In the genomic region with DNA sequence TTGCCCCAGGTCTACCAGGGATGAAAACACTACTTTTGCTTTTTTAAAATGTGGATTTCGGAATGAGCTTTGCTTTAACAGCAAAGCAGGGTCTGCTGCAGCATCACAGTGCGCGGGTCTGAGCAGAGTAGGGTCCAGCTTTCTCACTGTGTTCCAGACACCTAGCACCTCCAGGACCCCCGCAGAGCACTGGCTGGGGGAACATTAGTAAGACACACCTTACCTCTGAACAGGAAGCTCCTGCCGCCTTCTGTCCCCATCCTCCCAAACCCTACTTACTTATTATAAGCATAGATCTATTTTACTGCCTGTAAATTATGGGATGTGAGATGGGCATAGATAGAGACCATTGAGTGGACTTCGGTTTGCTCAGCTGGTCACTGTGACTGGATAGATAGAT, we compare ENCODE assay signal across 26 mouse cellular contexts.
"Had no signal": no experiment of that assay in that cellular context is flagged by ENCODE, and none has a peak within 500 bp of the region (broad histone marks: within the 10 kb centered on the region; RNA-seq: fewer than 3 reads in every experiment).

No protein-coding gene starts in this region.

- H3K27me3 ChIP-seq: embryonic facial prominence, embryonic 12.5 days; forebrain, embryonic 12.5 days; forebrain, embryonic 13.5 days; forebrain, embryonic 15.5 days had no signal

- H3K4me3 ChIP-seq: embryonic facial prominence, embryonic 10.5 days; embryonic facial prominence, embryonic 12.5 days; embryonic facial prominence, embryonic 13.5 days; embryonic facial prominence, embryonic 15.5 days; erythroblast, embryonic 14.5 days; forebrain, embryonic 10.5 days; forebrain, embryonic 12.5 days; forebrain, embryonic 13.5 days; forebrain, embryonic 15.5 days; gastrocnemius, adult 2 months; heart, adult 2 months had no signal

- H3K27ac ChIP-seq: embryonic facial prominence, embryonic 10.5 days; embryonic facial prominence, embryonic 12.5 days; embryonic facial prominence, embryonic 13.5 days; embryonic facial prominence, embryonic 15.5 days; forebrain, embryonic 10.5 days; forebrain, embryonic 12.5 days; forebrain, embryonic 13.5 days; forebrain, embryonic 15.5 days; gastrocnemius, adult 2 months; heart, adult 2 months had no signal

- H3K36me3 ChIP-seq: embryonic facial prominence, embryonic 10.5 days; embryonic facial prominence, embryonic 12.5 days; embryonic facial prominence, embryonic 13.5 days; embryonic facial prominence, embryonic 15.5 days; forebrain, embryonic 10.5 days; forebrain, embryonic 12.5 days; forebrain, embryonic 15.5 days had no signal

- DNase-seq: cerebellum, adult 2 months; cerebellum, adult 8-10 months; cerebellum, adult 9-10 months; cerebellum, adult 9-11 months; cerebellum, postnatal 10 days; cerebellum, postnatal 14 days; cerebellum, postnatal 25 days; cerebellum, postnatal 36 days; embryo, embryonic 11 days; forebrain, postnatal 0 days; gastrocnemius, adult 2 months; gastrocnemius, postnatal 10 days; gastrocnemius, postnatal 14 days; gastrocnemius, postnatal 25 days; gastrocnemius, postnatal 36 days; heart, adult 18-20 months; heart, adult 2 months had no signal

- H3K4me1 ChIP-seq: embryonic facial prominence, embryonic 12.5 days; embryonic facial prominence, embryonic 13.5 days; embryonic facial prominence, embryonic 15.5 days had no signal

- H3K9me3 ChIP-seq: embryonic facial prominence, embryonic 10.5 days; embryonic facial prominence, embryonic 12.5 days; embryonic facial prominence, embryonic 15.5 days; forebrain, embryonic 12.5 days; forebrain, embryonic 13.5 days; forebrain, embryonic 15.5 days had no signal
